In the genomic region with DNA sequence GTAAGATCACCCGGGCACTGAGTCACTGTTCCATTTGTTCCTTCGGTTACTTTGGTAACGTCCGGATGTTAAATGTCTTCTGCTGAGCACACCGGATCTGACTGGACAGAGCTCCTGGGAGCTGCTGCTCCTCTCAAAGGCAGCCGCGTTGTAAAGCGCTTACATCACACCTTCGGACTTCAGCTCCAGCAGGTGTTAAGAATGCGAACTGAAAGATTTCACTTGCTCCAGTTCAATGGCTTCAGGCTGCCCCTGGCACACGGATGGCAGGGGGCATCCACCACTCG, we compare ENCODE assay signal across 26 mouse cellular contexts. TPM values are rescaled to one million over a fixed set of nuclear protein-coding genes. Genes with fewer than 3 reads are reported as not detected.
DNase-seq lines count a peak whose midpoint lies in the region; ATAC-seq and TF ChIP-seq lines count a peak whose summit lies in the region.
"Had no signal": no experiment of that assay in that cellular context is flagged by ENCODE, and none has a peak within 500 bp of the region (broad histone marks: within the 10 kb centered on the region; RNA-seq: fewer than 3 reads in every experiment).

No protein-coding gene starts in this region.

- TF ChIP-seq EP300 in heart, adult 2 months (IDR thresholded peaks at IDR 0.05; ENCODE audit: insufficient read depth, low read depth, low read length) = no peak

- 41% methylated on average over 12 of the region's 12 CpGs for WGBS in heart, embryonic 14.5 days
- WGBS in heart, adult 2 months = 76% methylated on average over 12 of the region's 12 CpGs
- whole genome bisulfite sequencing in lung, embryonic 16.5 days = 54% methylated on average over 12 of the region's 12 CpGs

- H3K4me2 ChIP-seq in heart, embryonic 14.5 days (ENCODE audit: low read length) = no peak overlapping the region
- no peak overlapping the region for H3K4me2 ChIP-seq in lung, embryonic 16.5 days (ENCODE audit: low read depth, low read length)
- H3K4me2 ChIP-seq: embryonic facial prominence, embryonic 13.5 days; hindbrain, embryonic 14.5 days; liver, embryonic 11.5 days; midbrain, embryonic 12.5 days had no signal

- no peak for TF ChIP-seq CTCF in heart, adult 2 months (IDR thresholded peaks at IDR 0.05)

- peaks cover 2 to 4% of the 10 kb centered on the region in 2 experiments; a peak in 1 of 4 replicates for H3K4me1 ChIP-seq in heart, embryonic 14.5 days (ENCODE audit: control insufficient read depth in 2 of 2, insufficient read depth in 2 of 2, low read length in 2 of 2)
- H3K4me1 ChIP-seq in heart, adult 2 months (ENCODE audit: control insufficient read depth, insufficient read depth, low read length) = peaks cover 1% of the 10 kb centered on the region; the same call in 1 of the 2 replicates
- H3K4me1 ChIP-seq in lung, embryonic 16.5 days (replicated peaks; ENCODE audit: control insufficient read depth, insufficient read depth, low read length) = no peaks in the 10 kb centered on the region
- H3K4me1 ChIP-seq: embryonic facial prominence, embryonic 13.5 days; midbrain, embryonic 12.5 days had no signal

- H3K4me3 ChIP-seq in heart, embryonic 14.5 days (ENCODE audit: control insufficient read depth in 1 of 2, insufficient read depth in 1 of 2, low read depth in 1 of 2, low read length in 2 of 2) = no peak overlapping the region
- H3K4me3 ChIP-seq in heart, adult 2 months = no peak overlapping the region
- no peak overlapping the region for H3K4me3 ChIP-seq in lung, embryonic 16.5 days (ENCODE audit: low read length)
- H3K4me3 ChIP-seq: embryonic facial prominence, embryonic 13.5 days; midbrain, embryonic 12.5 days had no signal

- no peaks in the 10 kb centered on the region for H3K79me2 ChIP-seq in heart, adult 2 months (replicated peaks; ENCODE audit: control insufficient read depth, insufficient read depth, low read length)

- no peak for ATAC-seq in heart, embryonic 14.5 days (ENCODE audit: insufficient number of reproducible peaks, insufficient read depth, low FRiP score, low read depth)
- peak; percentile 37; the same call in 1 of the 2 replicates for ATAC-seq in lung, embryonic 16.5 days (ENCODE audit: low read depth)
- ATAC-seq: forebrain, embryonic 16.5 days had no signal

- H3K27me3 ChIP-seq in heart, embryonic 14.5 days (ENCODE audit: control insufficient read depth, insufficient read depth, low read length) = no peaks in the 10 kb centered on the region
- no peaks in the 10 kb centered on the region for H3K27me3 ChIP-seq in heart, adult 2 months (ENCODE audit: control insufficient read depth, insufficient read depth, low read length)
- no peaks in the 10 kb centered on the region for H3K27me3 ChIP-seq in lung, embryonic 16.5 days (ENCODE audit: control insufficient read depth, insufficient read depth, low read depth, low read length)
- H3K27me3 ChIP-seq: embryonic facial prominence, embryonic 13.5 days; midbrain, embryonic 12.5 days had no signal

- no peak for TF ChIP-seq POLR2A in heart, adult 2 months (IDR thresholded peaks at IDR 0.05; ENCODE audit: insufficient read depth, low read depth, low read length)

- H3K36me3 ChIP-seq in heart, embryonic 14.5 days (ENCODE audit: control insufficient read depth, insufficient read depth, low read length) = peaks cover 40% of the 10 kb centered on the region
- no peaks in the 10 kb centered on the region for H3K36me3 ChIP-seq in heart, adult 2 months (ENCODE audit: control insufficient read depth, insufficient read depth, low read length)
- H3K36me3 ChIP-seq in lung, embryonic 16.5 days (ENCODE audit: control insufficient read depth, insufficient read depth, low read length) = peaks cover 15% of the 10 kb centered on the region

- H3K9me3 ChIP-seq in heart, embryonic 14.5 days (ENCODE audit: control insufficient read depth, low read length) = no peaks in the 10 kb centered on the region
- H3K9me3 ChIP-seq in lung, embryonic 16.5 days (ENCODE audit: control insufficient read depth, low read length) = no peaks in the 10 kb centered on the region
- H3K9me3 ChIP-seq: embryonic facial prominence, embryonic 13.5 days; midbrain, embryonic 12.5 days had no signal

- no peak for DNase-seq in heart, adult 2 months
- DNase-seq in lung, postnatal 25 days (ENCODE audit: low spot score) = no peak
- DNase-seq in Muller cell, postnatal 12 days (ENCODE audit: inconsistent ontology term) = peak; percentile 14
- DNase-seq in brain, adult 2 months (ENCODE audit: low read depth, low spot score) = peak; percentile 18
- no peak for DNase-seq in left cerebral cortex, adult 8-10 months (ENCODE audit: low spot score in 2 of 2)
- DNase-seq: adrenal gland, adult 8-10 months; cerebellum, adult 11 months; cerebellum, postnatal 10 days; layer of hippocampus, adult 9-11 months; right cerebral cortex, postnatal 14 days; spleen, adult 18-20 months; thymus, postnatal 25 days had no signal

- peak overlapping the region; percentile 18; the same call in 1 of the 2 replicates for H3K9ac ChIP-seq in heart, embryonic 14.5 days (ENCODE audit: low read length)
- no peak overlapping the region for H3K9ac ChIP-seq in heart, adult 2 months (ENCODE audit: low read depth, low read length)
- no peak overlapping the region for H3K9ac ChIP-seq in lung, embryonic 16.5 days (ENCODE audit: low read length)
- H3K9ac ChIP-seq: embryonic facial prominence, embryonic 13.5 days; hindbrain, embryonic 14.5 days; midbrain, embryonic 12.5 days had no signal

- intact Hi-C loops in heart, adult 2 months (cut with DNase I) = no loop called here

- no peak overlapping the region for H3K27ac ChIP-seq in heart, embryonic 14.5 days (replicated peaks in 1 of 2; ENCODE audit: control insufficient read depth in 1 of 2, insufficient read depth in 1 of 2, low read depth in 2 of 2, low read length in 2 of 2)
- no peak overlapping the region for H3K27ac ChIP-seq in heart, adult 2 months
- H3K27ac ChIP-seq in lung, embryonic 16.5 days (ENCODE audit: low read length) = peak overlapping the region; percentile 29; the same call in 1 of the 2 replicates
- H3K27ac ChIP-seq: embryonic facial prominence, embryonic 13.5 days; hindbrain, embryonic 14.5 days; midbrain, embryonic 12.5 days had no signal

RNA-seq across cellular contexts. Expression of gene Tldc2, which starts 13.4 kb away (rescaled TPM):
- not detected in 2 replicates for polyA plus RNA-seq in heart, embryonic 14.5 days (2014; fragmentation: Nextera tagmentation; extraction: Ambion mirVana)
- not detected for total RNA-seq in heart, adult 2 months (2021)
- polyA plus RNA-seq in heart, adult 2 months (2012; rRNA removed) = not detected in 2 replicates
- polyA plus RNA-seq in lung, embryonic 16.5 days (2015; fragmentation: Nextera tagmentation; extraction: Ambion mirVana) = not detected in 2 replicates
- not detected for total RNA-seq in left cerebral cortex, adult 8-10 months (2022)
- total RNA-seq: adrenal gland, adult 8-10 months; gastrocnemius, postnatal 4 days; megakaryocyte progenitor cell, adult 5-6 weeks; MEL had no signal
- polyA plus RNA-seq: embryonic facial prominence, embryonic 13.5 days; forebrain, embryonic 16.5 days; heart, embryonic 16.5 days; hindbrain, embryonic 14.5 days; intestine, embryonic 14.5 days; limb, embryonic 11.5 days; liver, embryonic 11.5 days; midbrain, embryonic 12.5 days; neural tube, embryonic 14.5 days had no signal

RNA-seq across cellular contexts. Expression of gene Soga1, which starts 21.2 kb away (rescaled TPM):
- 4.1 and 5.0 TPM in 2 replicates for polyA plus RNA-seq in heart, embryonic 14.5 days (2014; fragmentation: Nextera tagmentation; extraction: Ambion mirVana)
- total RNA-seq in heart, adult 2 months (2021) = 10 to 100 TPM; 10.0 to 11.7 TPM
- 4.8 and 6.6 TPM in 2 replicates for polyA plus RNA-seq in heart, adult 2 months (2012; rRNA removed)
- polyA plus RNA-seq in lung, embryonic 16.5 days (2015; fragmentation: Nextera tagmentation; extraction: Ambion mirVana) = 4.0 and 4.1 TPM in 2 replicates
- total RNA-seq in left cerebral cortex, adult 8-10 months (2022) = 10 to 100 TPM; 19.4 to 25.6 (median 22.0) TPM

RNA-seq across cellular contexts. Expression of gene Samhd1, which starts 34.8 kb away (rescaled TPM):
- 18.3 and 19.6 TPM in 2 replicates for polyA plus RNA-seq in heart, embryonic 14.5 days (2014; fragmentation: Nextera tagmentation; extraction: Ambion mirVana)
- 10 to 100 TPM; 22.7 to 23.8 TPM for total RNA-seq in heart, adult 2 months (2021)
- 19.8 and 22.7 TPM in 2 replicates for polyA plus RNA-seq in heart, adult 2 months (2012; rRNA removed)
- 30.2 and 32.4 TPM in 2 replicates for polyA plus RNA-seq in lung, embryonic 16.5 days (2015; fragmentation: Nextera tagmentation; extraction: Ambion mirVana)
- 10 to 100 TPM; 12.8 to 17.0 (median 14.9) TPM for total RNA-seq in left cerebral cortex, adult 8-10 months (2022)

Comparison
In these comparisons a context has a peak if more than half of its experiments do, and no peak if none do; other contexts are left out.
1. DNase-seq: peak in Muller cell, postnatal 12 days (single experiment) and brain, adult 2 months (single experiment); none in heart, adult 2 months (0 of 2), lung, postnatal 25 days (single experiment) and left cerebral cortex, adult 8-10 months (0 of 2).